In the genomic region with DNA sequence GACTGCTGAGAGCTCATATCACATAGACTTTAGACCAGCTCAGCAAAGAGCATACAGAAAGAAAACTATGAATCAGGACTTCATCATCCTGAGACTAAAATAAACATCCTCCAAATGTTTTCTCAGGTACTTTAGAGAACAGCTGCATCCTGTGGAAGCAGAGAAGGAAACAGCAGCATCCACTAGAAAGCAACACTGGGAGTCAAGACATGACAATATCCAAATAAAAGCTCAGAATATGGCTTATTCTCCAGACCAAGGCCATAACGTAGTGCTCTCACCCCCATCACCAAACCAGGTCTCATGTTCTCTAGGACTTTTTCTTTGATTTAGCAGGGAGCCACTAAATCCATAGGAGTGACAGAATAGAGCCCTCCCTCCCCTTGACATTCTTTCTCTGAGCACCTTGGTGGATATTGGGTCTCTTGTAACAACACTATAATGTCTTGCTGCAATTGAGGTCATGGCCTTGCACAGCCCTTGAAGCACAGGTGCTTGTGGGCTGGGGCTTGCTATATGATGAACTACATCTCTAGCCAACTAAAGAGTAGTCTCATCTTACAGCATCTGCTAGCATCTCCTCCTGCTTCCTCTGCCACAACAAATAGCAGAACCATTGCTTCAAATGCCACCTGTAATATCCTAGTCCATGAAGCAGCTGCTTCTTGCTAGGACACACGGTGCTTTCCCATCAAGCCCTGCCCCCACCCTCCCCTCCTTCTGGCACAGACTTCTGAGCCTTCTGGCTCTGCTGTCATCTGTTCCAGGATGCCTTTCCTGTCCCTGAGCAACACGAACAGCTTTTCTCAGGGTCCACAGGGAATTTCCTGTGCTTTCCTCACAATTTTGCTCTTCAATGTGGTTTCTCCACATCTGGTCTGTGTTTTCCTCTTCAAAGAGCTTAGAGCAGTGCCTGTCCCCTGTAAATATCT, we compare ENCODE assay signal across 9 mouse cellular contexts.
DNase-seq lines count a peak whose midpoint lies in the region; ATAC-seq and TF ChIP-seq lines count a peak whose summit lies in the region.
"Had no signal": no experiment of that assay in that cellular context is flagged by ENCODE, and none has a peak within 500 bp of the region (broad histone marks: within the 10 kb centered on the region; RNA-seq: fewer than 3 reads in every experiment).

No protein-coding gene starts in this region.

- no peaks in the 10 kb centered on the region for H3K27me3 ChIP-seq in hindbrain, postnatal 0 days (ENCODE audit: insufficient read depth, low read length)

- peak; percentile 6 for DNase-seq in kidney, adult 9 months
- no peak for DNase-seq in kidney, adult 18-20 months
- DNase-seq in forelimb bud, embryonic 11.5 days (ENCODE audit: low read depth, low spot score), result peak; percentile 76
- DNase-seq in hindbrain, postnatal 0 days (ENCODE audit: low spot score), result peak; percentile 79
- peak; percentile 56 for DNase-seq in neural tube, embryonic 10.5 days (ENCODE audit: extremely low spot score, low spot score)
- DNase-seq in spleen, adult 12 weeks (ENCODE audit: low spot score), result no peak
- DNase-seq in spleen, postnatal 10 days (ENCODE audit: low spot score in 2 of 2), result no peak

- no peak overlapping the region for H3K4me2 ChIP-seq in hindbrain, postnatal 0 days (ENCODE audit: low read depth, low read length)

- no peak overlapping the region for H3K4me3 ChIP-seq in cortical plate, adult 2 months (ENCODE audit: insufficient read depth, low read length)
- H3K4me3 ChIP-seq in hindbrain, postnatal 0 days (ENCODE audit: low read length), result no peak overlapping the region

- no peak for TF ChIP-seq CTCF in cortical plate, adult 2 months (IDR thresholded peaks at IDR 0.05; ENCODE audit: extremely low read depth, insufficient read depth, low read length)
- TF ChIP-seq CTCF in hindbrain, postnatal 0 days (IDR thresholded peaks at IDR 0.05; ENCODE audit: low read depth), result no peak

- H3K4me1 ChIP-seq in cortical plate, adult 2 months (ENCODE audit: control insufficient read depth, insufficient read depth, low read length), result peaks cover 6% of the 10 kb centered on the region
- no peaks in the 10 kb centered on the region for H3K4me1 ChIP-seq in hindbrain, postnatal 0 days (ENCODE audit: insufficient read depth, low read length)

- 25% methylated on average over 3 of the region's 3 CpGs for WGBS in hindbrain, postnatal 0 days

- ATAC-seq in hindbrain, postnatal 0 days, result peak; percentile 91

- H3K27ac ChIP-seq in cortical plate, adult 2 months (ENCODE audit: insufficient read depth, low read length), result peak overlapping the region; percentile 74; the same call in 1 of the 2 replicates
- H3K27ac ChIP-seq in hindbrain, postnatal 0 days, result peak overlapping the region; percentile 42; the same call in 1 of the 2 replicates

- no peaks in the 10 kb centered on the region for H3K36me3 ChIP-seq in hindbrain, postnatal 0 days (ENCODE audit: insufficient read depth, low read length)
- H3K36me3 ChIP-seq: G1E had no signal

- H3K9me3 ChIP-seq in hindbrain, postnatal 0 days (ENCODE audit: low read length), result no peaks in the 10 kb centered on the region
- H3K9me3 ChIP-seq: G1E had no signal

- H3K9ac ChIP-seq in hindbrain, postnatal 0 days (replicated peaks; ENCODE audit: low read length), result no peak overlapping the region

- TF ChIP-seq POLR2A in cortical plate, adult 2 months (IDR thresholded peaks at IDR 0.05; ENCODE audit: extremely low read depth, insufficient read depth, low read length), result no peak

Comparison
In these comparisons a context has a peak if more than half of its experiments do, and no peak if none do; other contexts are left out.
1. DNase-seq: peak in kidney, adult 9 months (single experiment), forelimb bud, embryonic 11.5 days (single experiment), hindbrain, postnatal 0 days (single experiment) and neural tube, embryonic 10.5 days (single experiment); none in kidney, adult 18-20 months (single experiment), spleen, adult 12 weeks (single experiment) and spleen, postnatal 10 days (0 of 2).